Mouse (Mus musculus) bone marrow macrophage, adult 2 months (primary cell): ENCODE data around the gene Mgst3.

ENCODE experiments used
- CTCF ChIP-seq: IDR thresholded peaks from 2 replicates; pipeline ENCODE4 v1.5.1; 2012; ENCODE audit warnings: low read depth, mild to moderate bottlenecking, low read length, moderate library complexity
- POLR2A ChIP-seq: IDR thresholded peaks from 2 replicates; pipeline ENCODE4 v1.6.1; 2012; ENCODE audit warnings: mild to moderate bottlenecking, low read depth, low read length, borderline replicate concordance

DNA sequence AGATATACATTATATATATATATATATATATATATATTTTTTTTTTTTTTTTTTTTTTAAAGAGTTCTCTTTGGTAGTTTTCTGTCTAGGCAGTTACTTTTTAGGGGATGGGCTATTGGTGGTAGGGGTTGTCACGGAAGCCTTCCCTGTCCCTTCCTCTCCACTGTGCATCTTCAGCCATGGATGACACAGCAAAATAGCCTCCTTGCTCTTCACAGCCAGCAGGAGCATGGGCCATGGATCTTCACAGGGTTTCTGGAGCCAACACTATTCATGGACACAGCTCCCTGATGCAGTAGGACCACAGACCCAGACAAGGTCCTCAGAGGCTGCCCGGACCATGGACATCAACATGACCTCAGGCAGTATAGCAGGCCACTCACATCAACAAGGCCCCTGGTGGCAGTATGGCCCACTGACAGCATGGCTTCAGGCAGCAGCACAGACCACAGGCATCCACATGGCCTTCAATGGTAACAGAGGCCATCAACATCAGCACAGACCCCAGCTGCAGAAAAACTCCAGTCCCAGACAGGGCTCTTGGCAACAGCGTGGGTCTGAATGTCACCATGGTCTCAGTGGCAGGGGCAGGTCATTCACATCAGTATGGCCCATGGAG lies 52.6 kb downstream of the Mgst3 start:
- no peak for TF ChIP-seq POLR2A
- no peak for TF ChIP-seq CTCF
